ENCODE assay signal across 8 mouse cellular contexts in the genomic region with DNA sequence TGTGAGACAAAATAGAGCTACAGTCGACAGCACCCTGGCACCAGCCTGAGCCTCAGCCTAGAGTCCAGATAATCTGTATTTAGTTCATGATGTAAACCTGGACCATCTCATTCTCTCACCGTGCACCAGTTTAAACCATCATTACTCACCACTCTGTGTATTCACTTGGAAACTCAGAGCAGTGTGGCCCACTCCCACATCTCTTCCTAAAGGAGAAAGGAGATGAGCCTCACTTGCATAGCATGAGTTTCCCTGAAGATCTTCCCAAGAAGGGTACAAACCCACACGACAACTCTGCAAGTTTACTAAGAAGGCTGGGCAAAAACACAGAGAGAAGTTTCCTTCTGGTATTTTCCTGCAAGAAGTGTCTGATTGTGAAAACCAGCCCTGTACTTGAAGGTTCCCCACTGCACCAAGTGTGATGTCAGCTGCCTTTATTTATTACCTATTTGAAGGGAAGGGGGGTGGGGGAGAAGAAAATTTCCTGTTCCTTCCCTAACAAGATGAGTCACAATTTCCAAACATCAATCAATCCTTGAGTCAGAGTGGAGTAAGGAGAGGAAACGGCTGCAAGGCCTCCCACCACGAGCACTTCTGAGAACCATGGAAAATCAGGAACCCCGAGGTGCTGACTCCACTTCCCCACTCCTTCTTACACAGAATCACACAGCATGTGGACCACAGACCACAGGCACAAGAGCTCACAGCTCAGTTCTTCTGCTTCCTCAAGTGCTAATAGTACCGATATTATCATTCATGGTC.
DNase-seq lines count a peak whose midpoint lies in the region; ATAC-seq and TF ChIP-seq lines count a peak whose summit lies in the region.

No protein-coding gene starts in this region.

- no peak overlapping the region for H3K4me2 ChIP-seq in stomach, embryonic 14.5 days (replicated peaks; ENCODE audit: low read depth, low read length)

- TF ChIP-seq POLR2A in lung, adult 2 months (IDR thresholded peaks at IDR 0.05; ENCODE audit: borderline replicate concordance, extremely low read depth, low read depth, low read length), result no peak

- 19% methylated on average over 7 of the region's 7 CpGs for WGBS in lung, adult 2 months
- WGBS in stomach, embryonic 14.5 days, result 22% methylated on average over 7 of the region's 7 CpGs

- H3K27me3 ChIP-seq in stomach, embryonic 14.5 days (ENCODE audit: control insufficient read depth, insufficient read depth, low read length), result no peaks in the 10 kb centered on the region

- no peak overlapping the region for H3K9ac ChIP-seq in stomach, embryonic 14.5 days (replicated peaks; ENCODE audit: low read depth, low read length)

- H3K27ac ChIP-seq in stomach, embryonic 14.5 days (ENCODE audit: low read length), result peak overlapping the region; percentile 69

- no peak for TF ChIP-seq CTCF in lung, adult 2 months (IDR thresholded peaks at IDR 0.05; ENCODE audit: insufficient read depth, low read length)

- H3K4me3 ChIP-seq in lung, adult 2 months (replicated peaks; ENCODE audit: extremely low read depth, low read depth, low read length), result no peak overlapping the region
- H3K4me3 ChIP-seq in stomach, embryonic 14.5 days (ENCODE audit: low read depth, low read length), result no peak overlapping the region

- ATAC-seq in stomach, embryonic 14.5 days (ENCODE audit: insufficient number of reproducible peaks, insufficient read depth, low FRiP score, low read depth), result peak; percentile 63; the same call in 1 of the 2 replicates

- no peaks in the 10 kb centered on the region for H3K36me3 ChIP-seq in stomach, embryonic 14.5 days (ENCODE audit: control insufficient read depth, insufficient read depth, low read length)

- peak; percentile 52 to 60 for DNase-seq in lung, adult 18-20 months
- DNase-seq in lung, adult 2 months, result no peak
- peak; percentile 16 for DNase-seq in embryo, embryonic 9.5 days (ENCODE audit: extremely low spot score)
- DNase-seq in kidney, postnatal 36 days, result peak; percentile 39 to 76
- DNase-seq in frontal cortex, postnatal 10 days (ENCODE audit: low spot score in 2 of 2), result no peak
- no peak for DNase-seq in urinary bladder, adult 18-20 months (ENCODE audit: low spot score in 2 of 2)
- no peak for DNase-seq in ovary, postnatal 36 days (ENCODE audit: low spot score)

- H3K4me1 ChIP-seq in lung, adult 2 months (ENCODE audit: control insufficient read depth, insufficient read depth, low read length), result peaks cover 22% of the 10 kb centered on the region
- peaks cover 15% of the 10 kb centered on the region; the same call in 1 of the 2 replicates for H3K4me1 ChIP-seq in stomach, embryonic 14.5 days (ENCODE audit: control insufficient read depth, insufficient read depth, low read length)

- no peaks in the 10 kb centered on the region for H3K9me3 ChIP-seq in stomach, embryonic 14.5 days (ENCODE audit: control insufficient read depth, low read depth, low read length)

Comparison
In these comparisons a context has a peak if more than half of its experiments do, and no peak if none do; other contexts are left out.
1. DNase-seq: peak in lung, adult 18-20 months (2 of 2), embryo, embryonic 9.5 days (single experiment) and kidney, postnatal 36 days (2 of 2); none in lung, adult 2 months (single experiment), frontal cortex, postnatal 10 days (0 of 2), urinary bladder, adult 18-20 months (0 of 2) and ovary, postnatal 36 days (single experiment).